Mouse (Mus musculus) testis, adult 2 months (tissue): ENCODE data around the gene Hist1h2bk.

ENCODE experiments used
- CTCF ChIP-seq: fragments of 200-500 bp; IDR thresholded peaks from 2 replicates; pipeline ENCODE4 v1.5.1; 2012; ENCODE audit warnings: low read depth, mild to moderate bottlenecking, inconsistent platforms, low read length, moderate library complexity; ENCODE audit not compliant: control insufficient read depth, insufficient read depth, insufficient replicate concordance
- POLR2A ChIP-seq: fragments of 200-500 bp; IDR thresholded peaks from 2 replicates; pipeline ENCODE4 v1.6.1; 2012; ENCODE audit warnings: low read depth, mild to moderate bottlenecking, inconsistent platforms, low read length, moderate library complexity; ENCODE audit not compliant: control insufficient read depth

DNA sequence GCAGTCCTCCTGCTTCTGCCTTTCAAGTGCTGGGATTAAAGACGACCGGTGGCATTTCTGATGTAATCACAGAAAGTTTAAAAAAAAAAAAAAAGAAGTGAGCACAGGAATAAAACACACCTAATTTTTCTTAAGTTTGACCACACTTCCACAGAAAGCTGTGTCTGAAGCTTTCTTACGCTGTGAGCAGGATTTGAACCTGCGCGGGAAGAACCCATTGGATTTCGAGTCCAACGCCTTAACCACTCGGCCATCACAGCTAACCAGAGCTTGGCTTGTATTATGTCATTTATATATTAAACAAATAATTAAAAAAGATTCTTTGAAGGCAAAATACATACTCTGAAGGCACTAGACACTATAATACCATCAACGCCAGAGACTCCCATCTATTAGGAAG lies 13.4 kb upstream of the Hist1h2bk start:
- no peak for TF ChIP-seq POLR2A
- TF ChIP-seq CTCF = no peak
